Mouse (Mus musculus) right cerebral cortex, postnatal 10 days (tissue): Measurements from ENCODE around the gene 2210010C04Rik.

ENCODE experiments used
- DNase-seq, 2 experiments: peaks; one replicate each; pipeline ENCODE4 v3.0.0; 2021; ENCODE audit warnings: low spot score in 2 of 2

Gene 2210010C04Rik

DNA sequence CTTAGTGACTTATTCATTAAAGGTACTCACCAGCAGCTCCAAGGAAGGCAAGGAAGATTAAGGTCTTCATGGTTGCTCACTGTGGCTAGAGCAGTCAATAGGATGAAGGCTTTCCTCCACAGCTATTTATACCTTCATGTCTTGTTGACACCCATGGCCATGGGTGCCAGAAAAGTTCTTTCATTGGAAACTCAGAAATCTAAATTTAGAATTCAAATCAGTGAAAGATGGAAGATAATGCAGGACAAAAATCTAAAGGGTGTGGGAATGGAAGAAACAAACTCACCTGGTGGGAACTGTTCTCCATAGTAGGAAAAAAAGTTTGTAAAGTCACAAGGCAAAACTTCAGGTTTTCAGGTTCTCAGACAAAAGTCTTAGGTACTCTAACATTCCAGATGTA is at the start of gene 2210010C04Rik:
Gene 2210010C04Rik (minus strand): TSS at position 101 of the 400 bp plus-strand sequence.
- no peak for DNase-seq

DNA sequence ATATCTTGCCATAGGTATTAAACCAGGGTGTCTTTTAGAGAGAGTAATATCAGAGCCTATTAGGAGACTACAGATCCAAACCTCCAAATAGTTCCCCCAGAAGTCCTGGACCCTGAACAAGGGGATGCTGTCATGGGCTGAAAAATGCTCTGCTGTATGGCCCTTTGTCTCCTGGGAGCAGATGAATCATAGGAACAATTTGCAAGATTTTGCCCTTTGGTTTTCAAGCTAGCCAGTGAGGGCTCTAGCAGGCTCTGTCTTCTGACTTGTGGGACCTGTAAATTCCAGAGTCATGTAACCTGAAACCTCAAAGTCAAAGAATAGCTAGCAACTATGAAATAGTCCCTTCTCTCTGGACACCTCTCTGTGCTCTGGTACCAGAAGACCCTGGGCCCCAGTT is 44.8 kb upstream of the 2210010C04Rik start:
- DNase-seq = no peak

DNA sequence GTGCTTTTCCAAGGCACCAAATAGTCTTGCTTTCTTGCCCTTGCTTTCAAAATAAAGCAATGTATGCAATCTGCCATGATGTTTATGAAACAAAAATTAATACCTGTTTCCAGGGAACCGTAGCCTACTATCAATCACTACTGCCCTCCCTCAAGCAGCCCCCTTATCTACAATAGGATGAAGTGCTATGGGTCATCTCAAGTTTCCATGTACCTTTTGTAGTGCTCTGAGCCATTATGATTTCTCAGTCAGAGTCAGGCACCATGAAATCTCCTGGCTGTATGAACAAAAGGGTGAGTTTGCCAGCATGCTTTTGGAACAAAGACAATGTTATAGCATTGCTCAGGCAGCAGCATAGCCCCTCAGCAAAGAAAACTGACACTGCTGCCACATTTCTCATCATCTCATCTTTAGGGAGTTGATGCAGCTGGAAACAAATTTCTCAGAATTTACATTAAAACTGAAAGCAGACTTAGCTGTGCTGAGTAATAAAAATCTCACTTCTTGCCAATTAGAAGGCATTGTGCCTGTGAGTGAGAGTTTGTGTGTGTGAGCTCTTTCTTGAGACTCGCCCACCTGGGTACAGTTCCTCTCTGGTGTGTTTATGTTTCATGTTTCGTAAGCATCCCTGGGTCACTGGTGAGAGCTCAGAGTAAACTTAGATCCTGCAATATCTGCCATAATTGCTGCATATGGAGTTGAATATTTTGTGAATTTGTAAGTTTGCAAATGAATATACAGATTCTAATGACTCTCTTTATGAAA is 43.4 kb upstream of the 2210010C04Rik start:
- no peak for DNase-seq

DNA sequence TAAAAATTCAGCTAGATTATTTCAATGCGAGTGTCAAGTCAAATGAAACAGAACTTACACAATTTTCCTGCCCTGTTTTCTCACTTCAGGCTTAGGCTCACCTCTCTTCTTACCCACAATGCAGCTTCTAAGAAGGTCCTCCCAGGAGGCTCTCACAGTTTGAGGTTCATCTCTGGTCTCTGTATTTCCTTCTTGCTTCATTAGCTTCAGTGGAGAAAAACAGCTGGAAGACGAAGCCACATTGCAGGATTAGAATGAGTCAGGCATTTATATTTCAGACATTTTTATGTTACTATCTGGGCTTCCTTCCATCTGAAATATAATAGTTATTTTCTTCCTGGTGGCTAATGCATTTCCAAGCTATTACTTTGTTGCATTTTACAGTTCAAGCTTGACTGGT is 40.4 kb upstream of the 2210010C04Rik start:
- DNase-seq = no peak

DNA sequence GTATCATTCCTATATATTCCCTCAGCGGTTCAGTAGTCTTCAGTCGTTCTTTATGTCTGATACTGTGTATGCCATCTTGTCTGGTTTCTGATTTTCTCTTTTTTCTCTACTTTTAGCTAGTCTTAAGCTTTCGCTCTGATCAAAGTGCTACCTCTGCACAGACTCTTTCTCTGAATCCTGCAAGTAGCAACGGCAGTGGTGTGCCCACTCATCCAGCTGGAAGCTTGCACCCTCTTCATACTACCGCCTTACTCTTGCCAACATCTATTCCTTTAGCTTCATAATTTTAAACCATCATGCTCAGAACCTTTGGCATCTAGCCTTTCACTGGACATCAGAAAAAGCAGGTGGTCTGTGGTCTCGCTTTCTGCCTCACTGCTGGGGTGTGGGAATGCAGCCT is 28.0 kb upstream of the 2210010C04Rik start:
- peak in 1 of 2 experiments; percentile 31 for DNase-seq

DNA sequence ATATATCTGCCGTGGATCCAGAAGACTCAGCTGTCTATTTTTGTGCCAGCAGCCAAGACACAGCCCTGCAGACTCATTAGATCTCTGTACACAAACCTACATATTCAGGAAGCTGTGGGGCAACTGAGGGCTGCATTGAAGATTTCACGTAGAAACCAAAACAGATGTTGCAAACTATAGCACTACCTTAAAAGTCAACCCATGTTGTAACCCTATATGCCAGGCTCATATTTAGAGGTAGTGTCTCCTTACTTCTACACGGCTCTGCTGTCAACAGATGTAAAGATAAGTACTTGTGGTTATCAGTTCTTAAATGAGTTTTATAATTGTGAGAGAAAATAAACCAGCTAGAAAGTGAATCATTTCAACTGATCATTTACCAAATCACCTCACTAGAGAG is 27.4 kb upstream of the 2210010C04Rik start:
- no peak for DNase-seq

DNA sequence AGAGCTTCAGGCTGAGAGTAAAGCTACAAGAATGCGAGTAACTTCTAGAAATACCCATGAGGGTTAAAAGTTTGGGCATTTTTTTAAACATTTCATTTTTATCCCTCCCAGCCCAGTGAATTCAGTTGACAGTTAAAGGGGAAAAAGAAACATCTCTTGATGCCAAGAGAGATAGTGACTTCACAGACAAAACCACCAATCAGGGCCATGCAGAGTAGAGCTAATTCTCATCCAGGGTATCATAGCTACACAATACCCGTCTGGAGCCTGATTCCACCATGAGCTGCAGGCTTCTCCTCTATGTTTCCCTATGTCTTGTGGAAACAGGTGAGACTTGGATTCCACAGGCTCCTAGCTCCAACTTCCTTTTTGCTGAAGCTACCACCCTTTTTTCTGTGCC is 26.8 kb upstream of the 2210010C04Rik start:
- no peak for DNase-seq

DNA sequence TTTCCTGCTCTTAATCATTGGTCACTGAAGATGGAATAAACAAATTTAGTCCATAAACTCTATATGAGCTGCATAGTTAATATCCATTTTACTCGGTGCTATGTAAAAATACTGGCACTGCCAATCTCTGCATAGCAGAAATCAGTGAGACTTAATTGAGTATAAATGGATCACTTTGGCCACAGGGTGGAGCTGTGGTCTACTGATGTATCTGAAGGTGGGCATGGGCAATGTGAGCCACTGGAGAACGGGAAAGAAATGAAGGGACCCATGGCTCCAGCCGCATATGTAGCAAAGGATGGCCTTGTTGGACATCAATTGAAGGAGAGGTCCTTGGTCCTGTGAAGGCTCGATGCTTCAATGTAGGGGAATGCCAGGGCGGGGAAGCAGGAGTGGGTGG is 25.8 kb upstream of the 2210010C04Rik start:
- peak in 1 of 2 experiments; percentile 32 for DNase-seq

DNA sequence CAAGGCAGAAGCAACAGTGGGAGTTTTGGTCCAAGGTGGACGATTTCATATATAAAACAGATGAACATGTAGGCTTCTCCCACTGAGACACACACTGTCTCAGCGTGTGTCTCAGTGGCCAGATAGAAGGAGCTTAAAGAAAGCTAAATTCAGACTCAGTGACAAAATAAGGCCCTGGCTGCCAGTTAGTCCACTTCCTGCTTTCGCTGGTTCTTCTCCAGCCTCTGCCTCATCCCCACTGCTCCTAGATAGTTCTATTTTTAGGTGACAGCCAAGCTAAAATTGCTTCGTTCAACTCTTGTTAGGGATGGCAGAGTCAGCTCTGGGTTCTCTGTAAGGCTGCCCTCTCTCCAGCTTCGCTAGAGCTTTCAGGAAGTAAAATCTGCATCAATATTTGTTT is 22.3 kb upstream of the 2210010C04Rik start:
- DNase-seq = peak; percentile 47 to 57

DNA sequence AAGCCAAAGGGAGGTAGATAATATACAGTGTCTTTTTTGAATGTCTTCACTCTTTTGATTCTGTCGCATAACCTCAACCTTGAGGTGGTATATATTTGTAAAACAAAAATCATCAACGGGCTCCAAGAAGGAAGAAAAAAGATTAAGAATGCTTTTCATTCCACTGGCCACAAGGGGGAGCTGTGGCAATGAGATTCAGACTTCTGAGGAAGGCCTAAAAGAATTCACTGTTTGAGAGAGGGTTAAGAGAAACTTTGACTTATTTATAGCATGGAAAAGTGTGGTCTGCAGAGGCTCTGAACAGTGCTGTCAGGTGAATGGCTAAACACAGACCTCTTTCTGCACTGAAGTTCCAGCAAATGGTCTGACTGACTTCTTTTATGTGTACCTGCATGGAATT is 20.3 kb upstream of the 2210010C04Rik start:
- peak in 1 of 2 experiments; percentile 46 for DNase-seq

DNA sequence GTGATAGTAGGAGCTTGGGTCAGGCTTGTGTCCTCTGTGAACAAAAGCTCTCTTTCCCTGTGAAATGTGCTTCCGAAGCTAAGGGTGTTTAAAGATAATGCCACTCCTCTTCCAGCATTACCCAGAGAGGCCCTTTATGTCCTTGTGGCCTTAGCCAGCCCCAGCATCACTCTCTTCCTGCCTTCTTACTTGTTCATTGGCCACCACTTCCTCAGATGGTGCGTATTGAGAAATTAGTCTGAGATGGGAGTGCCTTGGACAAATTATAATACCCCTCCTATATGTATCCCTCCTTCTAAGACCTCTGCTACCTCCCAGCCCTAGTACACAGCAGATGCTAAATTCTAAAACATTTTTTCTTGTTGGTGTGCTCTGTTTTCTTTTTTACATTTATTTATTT is 19.1 kb upstream of the 2210010C04Rik start:
- no peak for DNase-seq

DNA sequence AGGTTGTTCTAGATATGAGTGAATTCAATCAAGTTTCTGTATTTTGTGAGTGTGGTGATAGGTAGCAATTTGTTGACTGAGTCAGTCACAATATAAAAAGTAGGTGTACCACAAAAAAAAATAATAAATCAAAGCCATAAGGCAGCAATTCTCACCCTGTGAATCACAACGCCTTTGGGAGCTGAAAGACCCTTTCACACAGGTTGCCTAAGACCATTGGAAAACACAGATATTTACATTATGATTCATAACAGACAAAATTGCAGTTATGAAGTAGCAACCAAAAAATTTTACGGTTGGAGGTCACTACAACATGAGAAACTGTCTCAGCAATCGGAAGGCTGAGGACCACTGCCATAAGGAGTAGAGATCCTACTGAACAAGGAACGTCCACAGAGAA is 16.5 kb upstream of the 2210010C04Rik start:
- no peak for DNase-seq

DNA sequence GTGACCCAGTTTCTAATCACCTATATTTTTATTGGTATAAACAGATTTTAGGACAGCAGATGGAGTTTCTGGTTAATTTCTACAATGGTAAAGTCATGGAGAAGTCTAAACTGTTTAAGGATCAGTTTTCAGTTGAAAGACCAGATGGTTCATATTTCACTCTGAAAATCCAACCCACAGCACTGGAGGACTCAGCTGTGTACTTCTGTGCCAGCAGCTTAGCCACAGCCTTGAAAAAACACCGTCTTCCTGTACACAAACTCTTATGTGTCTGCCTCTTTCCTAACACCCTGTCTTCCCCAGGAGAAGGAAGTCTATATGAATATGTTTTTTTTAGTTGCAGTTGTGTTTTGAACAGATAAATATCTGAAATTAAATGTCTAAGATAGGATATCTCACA is 13.3 kb upstream of the 2210010C04Rik start:
- no peak for DNase-seq

DNA sequence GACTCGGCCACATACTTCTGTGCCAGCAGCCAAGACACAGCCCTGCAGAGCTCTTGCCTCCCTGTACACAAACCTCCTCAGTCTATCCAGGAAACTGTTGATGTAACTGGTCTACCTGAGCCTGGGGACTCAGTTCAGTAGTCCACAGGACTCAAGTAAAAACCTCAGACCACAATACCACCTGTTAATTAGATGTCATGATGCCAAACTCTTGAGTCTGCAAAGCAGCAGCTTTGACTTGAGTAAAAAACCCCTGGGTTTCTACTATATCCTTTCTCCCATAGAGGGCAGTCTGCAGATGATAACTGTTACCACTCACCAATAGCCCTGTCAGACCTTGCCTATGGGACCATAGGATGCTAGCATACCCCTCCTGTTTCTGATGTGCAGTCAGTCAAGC is 12.7 kb upstream of the 2210010C04Rik start:
- DNase-seq = no peak

DNA sequence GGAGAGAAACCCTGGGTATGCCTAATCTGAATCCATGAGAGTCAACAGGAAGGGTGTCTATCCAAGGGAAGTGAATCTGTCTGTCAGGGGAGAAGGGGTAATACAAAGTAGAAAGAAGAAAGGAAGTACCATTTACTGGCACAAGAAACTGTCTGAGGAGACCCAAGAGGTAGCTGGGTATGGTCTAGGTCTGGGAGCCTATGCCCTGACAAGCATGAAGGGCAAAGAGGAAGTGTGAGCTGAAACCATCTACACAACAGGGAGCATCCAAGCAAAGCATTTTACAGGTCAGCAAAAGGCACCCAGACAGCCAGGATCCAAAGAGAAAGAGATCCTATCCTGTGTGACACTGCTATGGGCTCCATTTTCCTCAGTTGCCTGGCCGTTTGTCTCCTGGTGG is 11.9 kb upstream of the 2210010C04Rik start:
- no peak for DNase-seq

DNA sequence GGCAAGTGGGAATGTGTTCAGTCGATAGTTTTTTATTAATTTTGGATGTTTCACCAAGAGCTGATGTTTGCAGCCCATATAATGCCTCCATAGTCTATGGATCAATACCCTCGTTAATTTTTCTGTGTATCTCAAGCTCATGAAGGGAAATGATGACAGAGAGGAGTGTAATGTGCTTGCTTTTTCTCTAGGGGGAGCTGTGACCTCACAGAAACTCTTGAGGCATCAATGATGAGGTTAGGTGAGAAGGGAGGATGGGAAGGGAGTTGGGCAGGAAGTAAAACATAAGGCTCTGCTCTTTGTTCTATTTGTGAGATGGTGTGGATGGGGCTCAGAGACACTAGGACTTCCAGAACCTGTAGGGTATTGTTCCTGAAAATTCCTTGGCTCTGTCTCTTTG is 11.2 kb upstream of the 2210010C04Rik start:
- DNase-seq = no peak

DNA sequence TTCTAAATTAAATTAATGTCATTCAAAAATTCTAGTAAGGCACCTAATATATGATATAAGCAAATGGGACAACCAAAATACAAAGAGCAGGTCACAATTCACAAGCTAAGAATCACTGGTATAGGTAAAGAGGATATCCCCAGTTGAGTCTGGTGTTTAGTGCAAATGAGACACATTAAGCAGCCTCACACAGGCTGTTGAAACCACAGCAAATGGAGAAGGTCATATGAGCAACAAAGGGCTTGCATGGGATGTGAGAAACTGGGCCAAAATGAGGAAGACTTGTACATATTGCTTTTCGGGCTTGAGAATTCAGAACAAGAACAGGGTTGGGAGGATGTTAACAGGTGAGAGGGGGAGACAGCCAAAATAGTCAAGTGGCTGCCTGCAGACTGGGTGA is 9.4 kb upstream of the 2210010C04Rik start:
- no peak for DNase-seq

DNA sequence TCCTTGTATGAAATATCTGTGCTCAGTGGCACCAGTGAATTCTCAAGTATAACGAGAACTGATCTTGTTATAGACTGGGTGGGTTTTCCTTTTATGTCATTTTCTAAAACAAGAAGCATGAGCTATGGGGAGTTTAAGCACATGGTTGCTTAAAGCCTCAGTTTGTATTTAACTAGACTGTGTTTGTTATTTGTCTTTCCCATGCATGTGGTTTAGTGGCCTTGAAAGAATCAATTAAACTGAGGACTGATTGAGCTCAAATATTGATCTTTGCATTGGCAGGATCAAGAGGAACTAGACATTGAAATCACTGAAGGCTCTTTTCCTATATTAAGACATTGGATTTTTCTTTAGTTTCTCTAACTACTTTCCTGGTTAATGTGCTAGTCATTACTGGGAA is 9.0 kb upstream of the 2210010C04Rik start:
- DNase-seq = no peak

DNA sequence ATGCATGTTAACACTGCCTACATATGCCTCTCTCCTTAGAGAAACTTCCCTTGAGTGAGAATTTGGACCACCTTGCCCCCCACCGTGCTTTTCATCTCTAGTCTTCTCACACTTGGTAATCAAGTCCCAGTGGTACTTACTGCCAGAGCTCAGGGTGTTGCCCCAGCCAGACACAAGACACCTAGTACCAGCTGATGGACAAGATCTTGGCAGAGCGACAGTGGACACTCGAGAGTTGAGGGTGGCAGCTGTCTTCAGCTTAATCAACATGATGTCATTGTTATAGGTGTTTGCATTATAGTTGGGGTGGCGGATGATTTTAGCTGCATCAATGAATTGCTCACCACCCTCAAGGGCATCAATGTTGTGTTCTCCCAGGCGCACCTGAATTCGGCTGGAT is 2.5 kb downstream of the 2210010C04Rik start:
- no peak for DNase-seq

DNA sequence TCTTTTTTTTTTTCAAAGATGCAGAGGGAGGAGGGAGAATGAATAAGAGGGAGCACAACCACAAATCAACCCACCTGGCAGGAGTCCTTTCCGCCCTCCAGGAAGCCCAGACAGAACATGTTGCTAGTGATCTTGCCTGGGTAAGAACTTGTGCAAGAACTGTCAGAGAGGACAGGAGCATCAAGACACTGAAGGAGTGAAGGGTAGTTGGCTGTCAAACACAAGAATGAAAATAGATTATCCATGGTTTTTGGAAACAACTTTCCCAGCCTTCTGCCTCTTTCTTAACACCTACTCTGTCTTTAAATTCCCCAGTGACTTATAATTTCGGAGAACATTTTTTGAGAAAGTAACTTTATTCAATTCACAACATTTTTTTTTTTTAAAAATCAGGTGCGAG is 3.1 kb downstream of the 2210010C04Rik start:
- no peak for DNase-seq

DNA sequence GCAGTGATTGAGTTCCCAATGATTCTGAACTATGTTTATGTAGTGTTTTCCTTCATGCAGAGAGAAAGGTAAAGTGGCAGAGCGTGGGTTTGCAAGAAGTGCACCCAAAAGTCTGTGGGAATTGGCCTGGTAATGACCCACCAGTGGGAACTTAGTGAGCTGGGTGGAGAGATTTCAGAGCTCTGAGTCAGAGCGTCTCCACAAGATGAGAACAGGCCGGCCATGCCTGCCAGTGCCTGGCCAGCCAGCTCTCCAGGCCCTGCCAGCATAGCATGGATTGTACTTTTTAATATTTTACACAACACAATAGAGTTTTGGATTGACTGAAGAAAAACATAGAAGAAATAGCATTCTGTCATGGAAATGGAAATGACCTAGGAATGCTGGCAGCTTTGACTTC is 4.5 kb downstream of the 2210010C04Rik start:
- no peak for DNase-seq

DNA sequence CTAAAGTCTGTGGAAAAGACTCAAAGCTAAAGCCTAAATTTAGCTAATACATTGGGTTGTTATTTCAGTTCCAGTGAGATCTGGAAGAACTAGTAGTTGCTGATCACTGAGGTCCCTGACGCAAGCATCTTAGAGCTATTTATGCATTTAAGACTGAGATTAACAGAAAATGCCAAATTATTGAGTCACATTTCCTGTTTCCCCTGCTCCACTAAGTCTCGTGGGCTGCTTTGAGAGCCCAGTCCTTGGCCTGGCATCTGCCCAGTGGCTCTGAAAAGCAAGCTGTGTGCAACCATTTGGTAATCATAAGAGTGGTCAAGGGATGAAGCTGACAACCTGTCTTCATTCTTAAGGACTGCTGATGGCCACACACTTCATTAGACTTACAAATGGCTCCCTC is 8.3 kb downstream of the 2210010C04Rik start:
- DNase-seq = no peak

DNA sequence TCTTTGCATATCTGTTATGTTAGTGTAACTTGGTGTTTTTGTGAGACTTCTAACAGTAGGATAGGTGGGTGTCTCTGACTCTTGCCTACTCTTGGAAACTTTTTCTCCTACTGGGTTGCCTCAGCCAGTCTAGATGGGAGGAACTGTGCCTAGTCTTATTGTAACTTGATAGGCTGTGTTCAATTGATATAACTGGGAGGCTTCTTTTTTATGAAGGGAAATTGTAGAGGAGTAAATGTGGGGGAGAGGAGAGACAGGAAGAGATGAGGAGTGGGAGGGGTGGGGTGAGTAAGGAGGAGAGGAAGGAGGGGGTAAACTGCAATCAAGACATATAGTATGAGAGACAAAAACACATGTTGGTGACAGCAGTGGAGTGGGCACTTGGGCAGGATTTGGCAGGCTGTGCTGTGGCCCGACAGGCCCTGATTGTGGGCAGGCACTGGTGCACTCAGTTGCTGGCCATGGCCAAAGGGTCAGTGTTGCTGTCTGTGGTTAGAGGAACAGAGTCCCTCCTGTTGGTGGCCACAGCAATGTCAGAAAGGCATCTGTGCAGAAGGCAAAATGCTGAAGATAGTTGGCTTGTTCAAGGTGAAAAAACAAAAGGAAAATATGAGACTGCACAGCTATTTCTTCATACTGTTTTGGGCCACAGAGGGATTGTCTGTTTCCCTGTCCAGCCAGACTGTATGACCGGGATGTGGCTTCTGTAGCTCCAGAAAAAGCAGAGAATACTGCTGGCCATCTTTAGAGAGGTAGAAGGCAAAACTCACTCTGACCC is 9.2 kb downstream of the 2210010C04Rik start:
- DNase-seq = no peak
